Mouse (Mus musculus): ENCODE data around the gene Gm20518. TPM values are rescaled to one million over a fixed set of nuclear protein-coding genes. Genes with fewer than 3 reads are reported as not detected.
A peak's percentile ranks its signal among the peaks of the same experiment; 100 is the strongest.

The Gm20518 gene
- total and polyA plus RNA-seq, 2 experiments from 2014 or later, result 0.07 to 0.76 TPM

GRCm38 (mm10) chr16:17826500-17826899, 65.0 kb downstream of the Gm20518 start:
- 72% methylated on average over 2 of the region's 2 CpGs for WGBS
- ATAC-seq, result no peak
- Histone ChIP-seq H3K4me2 (ENCODE audit: low read depth) (no peak overlapping the region), H3K4me3 (ENCODE audit: low read depth, low read length) (no peak overlapping the region), H3K9me3 (ENCODE audit: low read length) (no peaks in the 10 kb centered on the region), H3K4me1 (ENCODE audit: insufficient read depth) (no peaks in the 10 kb centered on the region), H3K9ac (no peak overlapping the region), H3K36me3 (ENCODE audit: insufficient read depth) (no peaks in the 10 kb centered on the region), H3K27me3 (ENCODE audit: insufficient read depth, low read length) (peaks cover 10% of the 10 kb centered on the region), H3K27ac (ENCODE audit: low read depth, low read length) (no peak overlapping the region)
- TF ChIP-seq CTCF (IDR thresholded peaks at IDR 0.05; ENCODE audit: low read depth), result no peak
- DNase-seq, result no peak

GRCm38 (mm10) chr16:17816528-17816927, 74.9 kb downstream of the Gm20518 start:
- no peaks in the 10 kb centered on the region for H3K27me3 ChIP-seq (ENCODE audit: insufficient read depth, low read length)
- H3K4me1 ChIP-seq (ENCODE audit: insufficient read depth), result peaks cover 11% of the 10 kb centered on the region
- 78% methylated on average over 8 of the region's 8 CpGs for WGBS
- H3K9me3 ChIP-seq (ENCODE audit: low read length), result no peaks in the 10 kb centered on the region
- no peak overlapping the region for H3K4me3 ChIP-seq (ENCODE audit: low read depth, low read length)
- no peak overlapping the region for H3K27ac ChIP-seq (ENCODE audit: low read depth, low read length)
- no peak for TF ChIP-seq CTCF (IDR thresholded peaks at IDR 0.05; ENCODE audit: low read depth)
- ATAC-seq (no peak), DNase-seq (no peak)
- H3K4me2 ChIP-seq (ENCODE audit: low read depth), result peak overlapping the region; percentile 74; the same call in 1 of the 2 replicates
- H3K36me3 ChIP-seq (ENCODE audit: insufficient read depth), result no peaks in the 10 kb centered on the region
- H3K9ac ChIP-seq, result no peak overlapping the region

- Histone ChIP-seq H3K9me3 (ENCODE audit: low read length) (no peaks in the 10 kb centered on the region), H3K4me1 (ENCODE audit: insufficient read depth) (peaks cover 11% of the 10 kb centered on the region), H3K27ac (ENCODE audit: low read depth, low read length) (peak overlapping the region; percentile 74), H3K4me3 (ENCODE audit: low read depth, low read length) (peak overlapping the region; percentile 44), H3K9ac (peak overlapping the region; percentile 67), H3K27me3 (ENCODE audit: insufficient read depth, low read length) (no peaks in the 10 kb centered on the region), H3K4me2 (ENCODE audit: low read depth) (peak overlapping the region; percentile 74), H3K36me3 (ENCODE audit: insufficient read depth) (no peaks in the 10 kb centered on the region)
- 3% methylated on average over 63 of the region's 63 CpGs for WGBS
- TF ChIP-seq CTCF (IDR thresholded peaks at IDR 0.05; ENCODE audit: low read depth), result peak; percentile 94
- peak; percentile 89 for ATAC-seq
- peak; percentile 89 for DNase-seq
These were observed 75.8 kb downstream of the Gm20518 start for GRCm38 (mm10) chr16:17815411-17816402.

- no peaks in the 10 kb centered on the region for H3K27me3 ChIP-seq (ENCODE audit: insufficient read depth, low read length)
- no peak overlapping the region for H3K9ac ChIP-seq
- ATAC-seq (no peak), DNase-seq (no peak)
- 63% methylated on average over 4 of the region's 4 CpGs for WGBS
- no peaks in the 10 kb centered on the region for H3K9me3 ChIP-seq (ENCODE audit: low read length)
- no peak overlapping the region for H3K4me2 ChIP-seq (ENCODE audit: low read depth)
- no peaks in the 10 kb centered on the region for H3K36me3 ChIP-seq (ENCODE audit: insufficient read depth)
- H3K4me3 ChIP-seq (ENCODE audit: low read depth, low read length), result no peak overlapping the region
- peaks cover 21% of the 10 kb centered on the region for H3K4me1 ChIP-seq (ENCODE audit: insufficient read depth)
- no peak for TF ChIP-seq CTCF (IDR thresholded peaks at IDR 0.05; ENCODE audit: low read depth)
- no peak overlapping the region for H3K27ac ChIP-seq (ENCODE audit: low read depth, low read length)
These were observed 78.3 kb downstream of the Gm20518 start for GRCm38 (mm10) chr16:17813173-17813572.

- WGBS, result 7% methylated on average over 5 of the region's 5 CpGs
- Histone ChIP-seq H3K4me3 (ENCODE audit: low read depth, low read length) (no peak overlapping the region), H3K36me3 (ENCODE audit: insufficient read depth) (no peaks in the 10 kb centered on the region)
These were observed 79.4 kb downstream of the Gm20518 start for GRCm38 (mm10) chr16:17812120-17812519.

GRCm38 (mm10) chr16:17809711-17810110, 81.8 kb downstream of the Gm20518 start:
- no peak overlapping the region for H3K9ac ChIP-seq
- DNase-seq, result peak; percentile 59
- peaks cover 12% of the 10 kb centered on the region for H3K27me3 ChIP-seq (ENCODE audit: insufficient read depth, low read length)
- no peaks in the 10 kb centered on the region for H3K9me3 ChIP-seq (ENCODE audit: low read length)
- ATAC-seq, result peak; percentile 21
- 18% methylated on average over 7 of the region's 7 CpGs for WGBS
- peaks cover 22% of the 10 kb centered on the region; the same call in 1 of the 2 replicates for H3K4me1 ChIP-seq (ENCODE audit: insufficient read depth)
- no peak for TF ChIP-seq CTCF (IDR thresholded peaks at IDR 0.05; ENCODE audit: low read depth)
- peak overlapping the region; percentile 37 for H3K27ac ChIP-seq (ENCODE audit: low read depth, low read length)
- no peak overlapping the region for H3K4me2 ChIP-seq (ENCODE audit: low read depth)
- no peak overlapping the region for H3K4me3 ChIP-seq (ENCODE audit: low read depth, low read length)
- no peaks in the 10 kb centered on the region for H3K36me3 ChIP-seq (ENCODE audit: insufficient read depth)

More at GRCm38 (mm10) chr16:17812120-17812519, 79.4 kb downstream of the Gm20518 start:
- H3K27ac ChIP-seq (ENCODE audit: low read depth, low read length), result no peak overlapping the region
- peak; percentile 83 for TF ChIP-seq CTCF (IDR thresholded peaks at IDR 0.05; ENCODE audit: low read depth)
- H3K4me2 ChIP-seq (ENCODE audit: low read depth), result no peak overlapping the region
- DNase-seq (peak; percentile 64), ATAC-seq (no peak)
- peaks cover 26% of the 10 kb centered on the region for H3K4me1 ChIP-seq (ENCODE audit: insufficient read depth)
- H3K9me3 ChIP-seq (ENCODE audit: low read length), result no peaks in the 10 kb centered on the region
- no peaks in the 10 kb centered on the region for H3K27me3 ChIP-seq (ENCODE audit: insufficient read depth, low read length)
- no peak overlapping the region for H3K9ac ChIP-seq

GRCm38 (mm10) chr16:17809125-17809524, 82.3 kb downstream of the Gm20518 start:
- DNase-seq (no peak), ATAC-seq (no peak)
- no peak for TF ChIP-seq CTCF (IDR thresholded peaks at IDR 0.05; ENCODE audit: low read depth)
- 81% methylated on average over 4 of the region's 4 CpGs for WGBS
- no peak overlapping the region for H3K27ac ChIP-seq (ENCODE audit: low read depth, low read length)
- H3K4me2 ChIP-seq (ENCODE audit: low read depth), result no peak overlapping the region
- H3K4me1 ChIP-seq (ENCODE audit: insufficient read depth), result peaks cover 22% of the 10 kb centered on the region; the same call in 1 of the 2 replicates
- H3K27me3 ChIP-seq (ENCODE audit: insufficient read depth, low read length), result peaks cover 18% of the 10 kb centered on the region
- H3K9me3 ChIP-seq (ENCODE audit: low read length), result no peaks in the 10 kb centered on the region
- H3K4me3 ChIP-seq (ENCODE audit: low read depth, low read length), result no peak overlapping the region
- H3K9ac ChIP-seq, result no peak overlapping the region
- no peaks in the 10 kb centered on the region for H3K36me3 ChIP-seq (ENCODE audit: insufficient read depth)

All from forebrain, postnatal 0 days (tissue).